Mouse (Mus musculus) lung, adult 2 months (tissue): ENCODE results near the gene Atp2c2.

Source experiments
- CTCF ChIP-seq: fragments of 200-500 bp; IDR thresholded peaks from 2 replicates; pipeline ENCODE4 v1.5.1; 2011; ENCODE audit warnings: mild to moderate bottlenecking, low read length, control low read depth; ENCODE audit not compliant: insufficient read depth
- POLR2A ChIP-seq: fragments of 200-500 bp; IDR thresholded peaks from 2 replicates; pipeline ENCODE4 v1.6.1; 2011; ENCODE audit warnings: low read depth, mild to moderate bottlenecking, control low read depth, low read length, borderline replicate concordance; ENCODE audit errors: extremely low read depth

- TF ChIP-seq CTCF: no peak
- no peak for TF ChIP-seq POLR2A
These were observed 36.4 kb upstream of the Atp2c2 start for GRCm38 (mm10) chr8:119663440-119663839.
